Mouse (Mus musculus) hindbrain, embryonic 15.5 days (tissue): ENCODE data around the gene Ptchd3. TPM values are rescaled to one million over a fixed set of nuclear protein-coding genes. Genes with fewer than 3 reads are reported as not detected.

Experiments
- ATAC-seq: fragments of 200-750 bp; cut with Nextera tagmentation; 2 replicates; pipeline ENCODE4 v1.8.0; 2017; ENCODE audit warnings: low read depth, moderate number of reproducible peaks, moderate TSS enrichment; ENCODE audit not compliant: low FRiP score
- H3K27ac ChIP-seq: fragments of 300-500 bp; sonication (generic); replicated peaks from 2 replicates; pipeline ENCODE4 v1.5.1; 2015; ENCODE audit warnings: mild to moderate bottlenecking, inconsistent platforms
- H3K27me3 ChIP-seq: fragments of 300-500 bp; sonication (generic); 2 replicates; pipeline ENCODE4 v1.6.1; 2015; ENCODE audit warnings: control low read depth, inconsistent platforms
- H3K36me3 ChIP-seq: fragments of 300-500 bp; sonication (generic); 2 replicates; pipeline ENCODE4 v1.6.1; 2015; ENCODE audit warnings: control low read depth, inconsistent platforms
- H3K4me1 ChIP-seq: fragments of 300-500 bp; sonication (generic); replicated peaks from 2 replicates; pipeline ENCODE4 v1.6.1; 2015; ENCODE audit warnings: control low read depth, inconsistent platforms
- H3K4me2 ChIP-seq: fragments of 300-500 bp; sonication (generic); 2 replicates; pipeline ENCODE4 v1.6.1; 2015; ENCODE audit warnings: moderate library complexity, mild to moderate bottlenecking, inconsistent platforms
- H3K4me3 ChIP-seq: fragments of 300-500 bp; sonication (generic); 2 replicates; pipeline ENCODE4 v1.5.1; 2015; ENCODE audit warnings: mild to moderate bottlenecking, inconsistent platforms
- H3K9ac ChIP-seq: fragments of 300-500 bp; sonication (generic); 2 replicates; pipeline ENCODE4 v1.6.1; 2015; ENCODE audit warnings: inconsistent platforms
- H3K9me3 ChIP-seq: fragments of 300-500 bp; sonication (generic); 2 replicates; pipeline ENCODE4 v1.6.1; 2016; ENCODE audit warnings: control low read depth, inconsistent platforms
- WGBS: fragments of 180-500 bp; shearing (Covaris S2); methylation state at CpG from one replicate; pipeline ENCODE4 v1.1.7; 2015; 5-methylcytosine and 5-hydroxymethylcytosine counted together
- polyA plus RNA-seq: library from polyadenylated mRNA; unstranded; fragments of >200 nt; fragmentation: Nextera tagmentation; extraction: Ambion mirVana; gene quantifications from 2 replicates; pipeline ENCODE4 v1.2.1, GENCODE M21; 2015

Gene Ptchd3
- polyA plus RNA-seq, 1 experiment from 2014 or later = not detected

GRCm38 (mm10) chr11:121802743-121803142 is 27.3 kb upstream of the Ptchd3 start:
- no peaks in the 10 kb centered on the region for H3K36me3 ChIP-seq
- no peak for ATAC-seq
- no peaks in the 10 kb centered on the region for H3K4me1 ChIP-seq
- no peaks in the 10 kb centered on the region for H3K9me3 ChIP-seq
- H3K27me3 ChIP-seq = no peaks in the 10 kb centered on the region
- H3K4me3 ChIP-seq = no peak overlapping the region
- H3K27ac ChIP-seq = no peak overlapping the region
- no peak overlapping the region for H3K9ac ChIP-seq
- no peak overlapping the region for H3K4me2 ChIP-seq
- 97% methylated on average over 2 of the region's 2 CpGs for WGBS

GRCm38 (mm10) chr11:121804258-121805027 is 25.6 kb upstream of the Ptchd3 start:
- Histone ChIP-seq H3K27me3 (no peaks in the 10 kb centered on the region), H3K4me1 (no peaks in the 10 kb centered on the region), H3K4me2 (no peak overlapping the region), H3K4me3 (no peak overlapping the region), H3K9ac (no peak overlapping the region), H3K36me3 (no peaks in the 10 kb centered on the region), H3K27ac (no peak overlapping the region), H3K9me3 (no peaks in the 10 kb centered on the region)
- 90% methylated on average over 5 of the region's 5 CpGs for WGBS
- ATAC-seq = no peak

GRCm38 (mm10) chr11:121808204-121808852 is 21.7 kb upstream of the Ptchd3 start:
- Histone ChIP-seq H3K9ac (no peak overlapping the region), H3K4me2 (no peak overlapping the region), H3K9me3 (no peaks in the 10 kb centered on the region), H3K27ac (no peak overlapping the region), H3K27me3 (no peaks in the 10 kb centered on the region), H3K4me3 (no peak overlapping the region), H3K36me3 (no peaks in the 10 kb centered on the region), H3K4me1 (no peaks in the 10 kb centered on the region)
- WGBS = 11% methylated on average over 4 of the region's 4 CpGs
- peak; percentile 56; the same call in 1 of the 2 replicates for ATAC-seq

- no peak for ATAC-seq
- Histone ChIP-seq H3K4me3 (no peak overlapping the region), H3K4me2 (no peak overlapping the region), H3K9ac (no peak overlapping the region), H3K36me3 (no peaks in the 10 kb centered on the region), H3K4me1 (no peaks in the 10 kb centered on the region), H3K9me3 (no peaks in the 10 kb centered on the region), H3K27me3 (no peaks in the 10 kb centered on the region), H3K27ac (no peak overlapping the region)
- 50% methylated on average over 1 of the region's 1 CpGs for WGBS
Measured at GRCm38 (mm10) chr11:121808866-121809265, 21.2 kb upstream of the Ptchd3 start.

- no peak overlapping the region for H3K4me2 ChIP-seq
- no peak overlapping the region for H3K4me3 ChIP-seq
- H3K4me1 ChIP-seq = peaks cover 4% of the 10 kb centered on the region; the same call in 1 of the 2 replicates
- no peaks in the 10 kb centered on the region for H3K9me3 ChIP-seq
- no peak overlapping the region for H3K9ac ChIP-seq
- 46% methylated on average over 2 of the region's 2 CpGs for WGBS
- no peak for ATAC-seq
- no peaks in the 10 kb centered on the region for H3K27me3 ChIP-seq
- H3K27ac ChIP-seq = no peak overlapping the region
- H3K36me3 ChIP-seq = no peaks in the 10 kb centered on the region
Measured at GRCm38 (mm10) chr11:121845923-121846322, 15.9 kb downstream of the Ptchd3 start.

GRCm38 (mm10) chr11:121847790-121848299 is 17.8 kb downstream of the Ptchd3 start:
- peaks cover 4% of the 10 kb centered on the region; the same call in 1 of the 2 replicates for H3K4me1 ChIP-seq
- H3K4me3 ChIP-seq = peak overlapping the region; percentile 50
- WGBS = 0% methylated on average over 11 of the region's 11 CpGs
- peak; percentile 100 for ATAC-seq
- H3K9me3 ChIP-seq = no peaks in the 10 kb centered on the region
- no peaks in the 10 kb centered on the region for H3K36me3 ChIP-seq
- H3K27me3 ChIP-seq = no peaks in the 10 kb centered on the region
- peak overlapping the region; percentile 90 for H3K27ac ChIP-seq
- H3K9ac ChIP-seq = peak overlapping the region; percentile 45
- peak overlapping the region; percentile 76 for H3K4me2 ChIP-seq

Other genes with a start within 250 kb of the Ptchd3 start
- 6.6 and 7.9 TPM in 2 replicates for gene B3gntl1, start 157.1 kb upstream of the Ptchd3 start, polyA plus RNA-seq
- 20.3 and 23.0 TPM in 2 replicates for gene Metrnl, start 128.7 kb upstream of the Ptchd3 start, polyA plus RNA-seq